Mouse (Mus musculus) hindbrain, embryonic 14.5 days (tissue): ENCODE measurements around the gene Rufy3. TPM values are rescaled to one million over a fixed set of nuclear protein-coding genes. Genes with fewer than 3 reads are reported as not detected.
A peak's percentile ranks its signal among the peaks of the same experiment; 100 is the strongest.

ENCODE experiments used
- ATAC-seq: fragments of 200-750 bp; cut with Nextera tagmentation; 2 replicates; pipeline ENCODE4 v1.8.0; 2017; ENCODE audit warnings: moderate number of reproducible peaks, mild to moderate bottlenecking, moderate TSS enrichment, moderate library complexity; ENCODE audit not compliant: low FRiP score
- DNase-seq: peaks from one replicate; pipeline ENCODE4 v3.0.0-alpha.2; 2015; ENCODE audit warnings: low spot score
- H3K27ac ChIP-seq: fragments of 300-500 bp; sonication (generic); 2 replicates; pipeline ENCODE4 v1.5.1; 2014; ENCODE audit warnings: mild to moderate bottlenecking, moderate library complexity
- H3K27me3 ChIP-seq: fragments of 300-500 bp; sonication (generic); 2 replicates; pipeline ENCODE4 v1.6.1; 2014; ENCODE audit warnings: mild to moderate bottlenecking, low read length, mixed read lengths; ENCODE audit not compliant: control insufficient read depth, insufficient read depth
- H3K36me3 ChIP-seq: fragments of 300-500 bp; sonication (generic); replicated peaks from 2 replicates; pipeline ENCODE4 v1.6.1; 2014; ENCODE audit not compliant: control insufficient read depth, insufficient read depth
- H3K4me1 ChIP-seq: fragments of 300-500 bp; sonication (generic); replicated peaks from 2 replicates; pipeline ENCODE4 v1.6.1; 2014; ENCODE audit warnings: antibody characterized with exemption, low read length, mixed read lengths; ENCODE audit not compliant: control insufficient read depth, insufficient read depth
- H3K4me2 ChIP-seq: fragments of 300-500 bp; sonication (generic); replicated peaks from 2 replicates; pipeline ENCODE4 v1.6.1; 2014; ENCODE audit warnings: mild to moderate bottlenecking, moderate library complexity
- H3K4me3 ChIP-seq: fragments of 300-500 bp; sonication (generic); replicated peaks from 2 replicates; pipeline ENCODE4 v1.5.1; 2014; ENCODE audit warnings: mild to moderate bottlenecking, low read length
- H3K9ac ChIP-seq: fragments of 300-500 bp; sonication (generic); 2 replicates; pipeline ENCODE4 v1.6.1; 2014
- H3K9me3 ChIP-seq: fragments of 300-500 bp; sonication (generic); 2 replicates; pipeline ENCODE4 v1.6.1; 2016; ENCODE audit warnings: low read length; ENCODE audit not compliant: control insufficient read depth
- WGBS: fragments of 180-500 bp; shearing (Covaris S2); extraction: QIAGEN DNeasy Blood & Tissue Kit; methylation state at CpG from one replicate; pipeline ENCODE4 v1.1.7; 2014; 5-methylcytosine and 5-hydroxymethylcytosine counted together
- polyA plus RNA-seq: library from polyadenylated mRNA; unstranded; fragments of >200 nt; fragmentation: Nextera tagmentation; extraction: Ambion mirVana; gene quantifications from 2 replicates; pipeline ENCODE4 v1.2.1, GENCODE M21; 2014

Gene Rufy3
- polyA plus RNA-seq, 1 experiment from 2014 or later, result 300 TPM

DNA sequence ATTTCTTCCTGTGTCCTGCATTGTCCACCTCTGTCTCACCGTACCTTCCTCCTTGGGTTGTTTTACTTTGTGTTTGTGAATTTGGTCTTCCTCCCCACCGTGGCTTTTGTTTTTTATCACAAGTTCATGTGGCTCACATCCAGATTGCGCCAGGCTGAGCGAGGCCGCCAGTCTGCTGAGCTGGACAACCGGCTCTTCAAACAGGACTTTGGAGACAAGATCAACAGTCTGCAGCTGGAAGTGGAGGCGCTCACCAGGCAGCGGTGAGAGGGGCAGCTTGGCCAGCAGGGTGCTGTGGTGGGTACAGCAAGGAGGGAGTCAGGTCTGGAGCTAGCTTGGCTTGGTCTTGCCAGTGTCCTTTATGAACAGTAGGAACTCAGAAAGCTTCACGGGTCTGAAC is 77.9 kb downstream of the Rufy3 start:
- Histone ChIP-seq H3K9ac (no peak overlapping the region), H3K36me3 (peaks cover 95% of the 10 kb centered on the region), H3K4me3 (no peak overlapping the region), H3K4me1 (no peaks in the 10 kb centered on the region), H3K9me3 (no peaks in the 10 kb centered on the region), H3K27ac (no peak overlapping the region), H3K4me2 (no peak overlapping the region), H3K27me3 (no peaks in the 10 kb centered on the region)
- DNase-seq (no peak), ATAC-seq (no peak)
- WGBS, result 90% methylated on average over 9 of the region's 9 CpGs

DNA sequence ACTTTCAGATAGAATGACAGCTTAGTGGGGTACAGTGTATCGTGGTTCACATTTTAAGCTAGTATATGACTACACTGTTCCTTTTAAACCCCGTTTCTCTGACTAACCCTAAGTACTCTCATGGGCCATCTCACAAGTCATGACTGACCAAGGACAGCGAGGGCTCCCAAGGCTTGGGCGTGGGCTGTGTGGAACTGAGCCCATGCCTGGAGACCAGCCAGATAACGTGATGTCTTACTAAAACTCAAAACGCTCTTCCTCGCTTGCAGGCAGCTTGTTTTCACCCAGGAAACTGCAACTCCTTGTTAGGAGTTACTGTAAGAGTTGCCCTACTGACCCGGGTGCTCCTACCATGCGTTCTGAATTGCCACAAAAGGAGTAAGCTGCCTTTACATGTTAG is 78.7 kb downstream of the Rufy3 start:
- Histone ChIP-seq H3K9ac (no peak overlapping the region), H3K36me3 (peaks cover 97% of the 10 kb centered on the region), H3K27ac (no peak overlapping the region), H3K4me3 (no peak overlapping the region), H3K9me3 (no peaks in the 10 kb centered on the region), H3K27me3 (no peaks in the 10 kb centered on the region), H3K4me2 (no peak overlapping the region), H3K4me1 (no peaks in the 10 kb centered on the region)
- WGBS, result 93% methylated on average over 9 of the region's 9 CpGs
- no peak for DNase-seq
- ATAC-seq, result no peak

DNA sequence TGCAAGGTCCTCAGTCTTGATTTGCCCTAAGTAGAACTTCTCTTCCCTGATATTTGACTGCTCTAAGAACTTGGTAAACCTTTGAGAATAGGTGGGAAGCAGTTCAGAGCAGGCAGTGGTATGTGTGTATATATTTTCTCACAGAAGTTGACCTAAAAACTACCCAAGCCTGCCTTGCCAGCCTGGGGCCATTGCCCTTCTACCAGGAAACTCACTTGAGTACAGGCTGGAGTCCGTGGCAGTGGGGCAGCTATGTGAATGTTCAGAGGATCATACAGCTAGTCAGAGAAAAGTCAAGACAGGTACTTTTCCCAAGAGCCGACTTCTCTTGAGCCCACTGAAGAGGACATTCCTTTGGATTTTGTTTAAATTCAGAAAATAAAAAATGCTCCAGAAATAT is 80.1 kb downstream of the Rufy3 start:
- H3K27me3 ChIP-seq, result no peaks in the 10 kb centered on the region
- no peak overlapping the region for H3K4me2 ChIP-seq
- no peak for DNase-seq
- no peaks in the 10 kb centered on the region for H3K4me1 ChIP-seq
- no peak for ATAC-seq
- WGBS, result 90% methylated on average over 2 of the region's 2 CpGs
- no peaks in the 10 kb centered on the region for H3K9me3 ChIP-seq
- H3K4me3 ChIP-seq, result no peak overlapping the region
- H3K27ac ChIP-seq, result no peak overlapping the region
- peaks cover 97% of the 10 kb centered on the region for H3K36me3 ChIP-seq
- H3K9ac ChIP-seq, result no peak overlapping the region

DNA sequence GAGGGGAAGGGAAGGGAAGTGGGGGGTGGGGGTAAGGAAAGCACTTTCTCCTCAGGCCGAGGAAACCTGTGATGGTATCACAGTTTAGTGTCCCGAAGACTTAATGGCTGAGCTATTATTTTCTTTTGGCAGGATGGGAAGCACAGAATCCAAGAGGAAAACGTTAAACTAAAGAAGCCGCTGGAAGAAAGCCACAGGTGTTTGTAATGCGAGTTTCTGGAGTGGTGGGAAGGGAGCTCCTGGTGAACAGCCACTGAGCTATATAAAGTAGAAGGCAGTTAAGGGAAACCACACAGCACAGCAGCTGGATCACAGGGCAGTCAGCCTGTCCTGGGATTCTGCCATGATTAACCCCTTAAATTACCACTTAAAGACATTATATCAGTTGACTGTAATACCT is 80.6 kb downstream of the Rufy3 start:
- Histone ChIP-seq H3K4me1 (no peaks in the 10 kb centered on the region), H3K9me3 (no peaks in the 10 kb centered on the region), H3K27me3 (no peaks in the 10 kb centered on the region), H3K4me2 (no peak overlapping the region), H3K9ac (no peak overlapping the region), H3K4me3 (no peak overlapping the region), H3K27ac (no peak overlapping the region), H3K36me3 (peaks cover 97% of the 10 kb centered on the region)
- DNase-seq (no peak), ATAC-seq (no peak)
- WGBS, result 86% methylated on average over 5 of the region's 5 CpGs

DNA sequence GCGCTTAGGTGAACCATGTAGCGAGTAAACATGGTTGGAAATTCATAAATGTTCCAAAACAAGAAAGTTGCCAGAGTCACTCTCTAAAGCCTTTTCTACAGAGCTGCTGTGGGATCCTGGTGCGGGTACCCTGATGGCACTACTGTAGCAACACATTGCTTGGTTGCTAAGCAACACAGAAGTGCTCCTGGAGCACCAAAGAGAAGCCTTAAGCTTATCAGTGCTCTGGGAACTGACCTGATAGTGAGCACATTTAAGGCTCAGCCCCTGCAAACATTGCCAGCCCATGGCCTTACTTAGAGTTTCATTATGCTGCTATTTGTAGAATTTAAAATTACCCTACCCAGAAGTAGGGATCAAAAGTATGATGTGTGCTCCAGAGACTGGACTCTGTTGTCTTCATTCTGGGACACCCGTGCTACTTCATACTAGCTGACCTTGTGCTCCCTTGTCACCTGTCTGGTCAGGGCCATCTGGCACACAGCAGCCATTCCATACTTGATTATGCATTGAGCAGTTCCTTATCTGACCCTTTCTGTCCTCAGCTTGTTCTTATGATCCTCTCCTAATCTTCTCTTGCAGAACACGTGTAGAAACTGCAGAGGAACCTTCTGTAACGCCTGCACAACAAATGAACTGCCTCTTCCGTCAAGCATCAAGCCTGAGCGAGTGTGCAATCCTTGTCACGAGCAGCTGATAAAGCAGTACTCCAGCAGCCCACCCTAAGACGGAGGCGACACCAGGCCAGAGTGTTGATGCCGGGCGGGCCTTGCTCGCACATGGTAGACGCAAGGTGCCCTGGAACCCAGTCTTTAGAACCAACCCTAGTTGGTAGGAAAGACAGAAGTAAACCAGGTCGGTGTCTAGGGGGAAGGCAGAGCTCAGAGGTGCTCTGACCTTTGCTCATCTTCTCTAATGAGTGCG is 84.7 kb downstream of the Rufy3 start:
- H3K4me1 ChIP-seq, result no peaks in the 10 kb centered on the region
- H3K27ac ChIP-seq, result no peak overlapping the region
- ATAC-seq (0 out of 2 replicates have a peak, but pooled peaks have one; percentile 15), DNase-seq (no peak)
- no peak overlapping the region for H3K4me3 ChIP-seq
- H3K4me2 ChIP-seq, result no peak overlapping the region
- H3K9ac ChIP-seq, result no peak overlapping the region
- H3K27me3 ChIP-seq, result no peaks in the 10 kb centered on the region
- 95% methylated on average over 17 of the region's 17 CpGs for WGBS
- peaks cover 98% of the 10 kb centered on the region for H3K36me3 ChIP-seq
- H3K9me3 ChIP-seq, result no peaks in the 10 kb centered on the region

DNA sequence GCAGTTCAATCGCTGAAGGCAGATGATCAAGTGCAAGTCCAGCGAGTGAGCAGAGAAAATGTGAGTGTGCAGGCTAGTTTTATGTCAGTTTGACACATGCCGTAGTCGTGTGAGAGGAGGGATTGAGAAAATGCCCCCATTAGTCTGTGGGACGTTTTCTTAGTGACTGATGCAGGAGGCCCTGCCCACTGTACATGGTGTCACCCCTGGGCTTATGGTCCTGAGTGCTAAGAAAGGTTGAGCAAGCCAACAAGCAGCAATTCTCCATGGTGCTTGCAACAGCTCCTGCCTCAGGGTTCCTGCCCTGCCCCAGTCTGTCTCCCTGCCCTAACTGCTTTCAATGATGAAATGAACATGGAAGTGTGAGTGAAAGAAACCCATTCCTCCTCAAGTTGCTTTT is 87.7 kb downstream of the Rufy3 start:
- no peak overlapping the region for H3K9ac ChIP-seq
- DNase-seq, result no peak
- H3K4me3 ChIP-seq, result no peak overlapping the region
- H3K27ac ChIP-seq, result no peak overlapping the region
- H3K27me3 ChIP-seq, result no peaks in the 10 kb centered on the region
- H3K9me3 ChIP-seq, result no peaks in the 10 kb centered on the region
- no peak overlapping the region for H3K4me2 ChIP-seq
- 90% methylated on average over 5 of the region's 5 CpGs for WGBS
- no peaks in the 10 kb centered on the region for H3K4me1 ChIP-seq
- ATAC-seq, result no peak
- H3K36me3 ChIP-seq, result peaks cover 96% of the 10 kb centered on the region

DNA sequence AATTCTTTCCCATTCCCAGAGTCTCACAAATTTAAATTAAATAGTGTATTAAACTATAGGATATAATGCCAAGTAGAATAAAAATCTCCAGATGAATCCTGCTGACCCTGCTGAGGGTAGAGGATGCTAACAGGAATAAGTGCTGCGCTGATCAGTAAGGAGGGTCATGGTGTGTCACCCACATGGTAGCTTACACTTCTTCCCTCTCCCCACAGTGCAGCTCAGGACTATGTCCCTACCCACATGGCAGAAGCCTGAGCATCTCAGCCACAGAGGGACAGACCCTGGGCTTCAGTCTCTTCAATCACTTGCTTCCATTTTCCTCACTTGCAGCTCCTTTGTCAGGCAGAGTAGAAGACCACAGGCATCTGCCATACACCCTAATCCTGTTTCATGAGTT is 93.0 kb downstream of the Rufy3 start:
- no peak overlapping the region for H3K9ac ChIP-seq
- H3K27ac ChIP-seq, result no peak overlapping the region
- WGBS, result 96% methylated on average over 1 of the region's 1 CpGs
- H3K4me1 ChIP-seq, result no peaks in the 10 kb centered on the region
- DNase-seq, result no peak
- no peak overlapping the region for H3K4me3 ChIP-seq
- H3K27me3 ChIP-seq, result no peaks in the 10 kb centered on the region
- 0 out of 2 replicates have a peak, but pooled peaks have one; percentile 17 for ATAC-seq
- no peak overlapping the region for H3K4me2 ChIP-seq
- H3K9me3 ChIP-seq, result no peaks in the 10 kb centered on the region
- peaks cover 93% of the 10 kb centered on the region for H3K36me3 ChIP-seq

DNA sequence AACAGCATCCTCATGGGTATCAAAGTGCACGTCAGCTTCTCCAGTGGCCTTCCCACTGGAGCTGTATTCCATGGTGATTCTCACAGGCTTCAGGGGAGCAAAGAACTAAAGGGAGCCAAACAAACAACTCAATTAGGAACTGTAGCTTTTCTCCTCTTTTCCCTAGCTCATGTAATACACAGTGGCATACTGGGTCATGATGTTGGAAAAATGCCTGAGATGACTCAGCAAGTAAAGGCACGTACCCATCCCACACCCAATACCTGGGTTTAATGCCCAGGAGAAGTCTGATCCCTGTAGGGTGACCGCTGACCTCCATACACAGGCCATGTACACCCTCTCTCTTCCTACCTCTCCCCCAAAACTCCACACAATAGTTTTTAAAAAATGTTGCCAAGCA is 98.3 kb downstream of the Rufy3 start:
- H3K36me3 ChIP-seq, result peaks cover 95% of the 10 kb centered on the region
- WGBS, result 96% methylated on average over 3 of the region's 3 CpGs
- H3K9ac ChIP-seq, result no peak overlapping the region
- H3K27me3 ChIP-seq, result no peaks in the 10 kb centered on the region
- DNase-seq (no peak), ATAC-seq (no peak)
- no peak overlapping the region for H3K4me2 ChIP-seq
- no peak overlapping the region for H3K4me3 ChIP-seq
- H3K9me3 ChIP-seq, result no peaks in the 10 kb centered on the region
- H3K27ac ChIP-seq, result no peak overlapping the region
- H3K4me1 ChIP-seq, result no peaks in the 10 kb centered on the region

DNA sequence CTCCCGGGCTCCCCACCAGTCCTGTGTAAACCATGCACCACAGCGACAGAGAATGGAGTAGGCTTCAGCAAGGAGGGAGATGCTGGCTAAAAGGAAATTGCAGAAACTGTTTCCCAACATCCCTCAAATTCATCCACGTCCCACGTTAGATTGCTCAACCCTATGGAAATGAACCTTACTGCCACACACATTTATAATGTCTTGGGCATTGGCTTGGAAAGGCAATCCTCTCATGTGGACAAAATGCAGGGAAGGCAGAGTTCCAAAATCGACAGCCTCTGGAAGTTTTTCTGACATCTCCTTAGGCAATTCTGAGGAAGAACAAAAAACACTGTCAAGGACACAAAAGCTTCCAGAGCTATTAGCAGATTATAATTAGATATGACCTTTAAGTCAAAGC is 99.0 kb downstream of the Rufy3 start:
- no peak overlapping the region for H3K9ac ChIP-seq
- ATAC-seq, result no peak
- 87% methylated on average over 5 of the region's 5 CpGs for WGBS

More for the DNA sequence above, 99.0 kb downstream of the Rufy3 start:
- Histone ChIP-seq H3K9me3 (no peaks in the 10 kb centered on the region), H3K4me3 (no peak overlapping the region), H3K4me1 (no peaks in the 10 kb centered on the region), H3K4me2 (no peak overlapping the region), H3K27ac (no peak overlapping the region), H3K36me3 (peaks cover 95% of the 10 kb centered on the region), H3K27me3 (no peaks in the 10 kb centered on the region)
- DNase-seq, result no peak
